Mouse (Mus musculus): Measurements from ENCODE around the gene Fgfr2. TPM values are rescaled to one million over a fixed set of nuclear protein-coding genes. Genes with fewer than 3 reads are reported as not detected.

The Fgfr2 gene
- polyA plus RNA-seq, 1 experiment from 2014 or later, result 169 TPM

DNA sequence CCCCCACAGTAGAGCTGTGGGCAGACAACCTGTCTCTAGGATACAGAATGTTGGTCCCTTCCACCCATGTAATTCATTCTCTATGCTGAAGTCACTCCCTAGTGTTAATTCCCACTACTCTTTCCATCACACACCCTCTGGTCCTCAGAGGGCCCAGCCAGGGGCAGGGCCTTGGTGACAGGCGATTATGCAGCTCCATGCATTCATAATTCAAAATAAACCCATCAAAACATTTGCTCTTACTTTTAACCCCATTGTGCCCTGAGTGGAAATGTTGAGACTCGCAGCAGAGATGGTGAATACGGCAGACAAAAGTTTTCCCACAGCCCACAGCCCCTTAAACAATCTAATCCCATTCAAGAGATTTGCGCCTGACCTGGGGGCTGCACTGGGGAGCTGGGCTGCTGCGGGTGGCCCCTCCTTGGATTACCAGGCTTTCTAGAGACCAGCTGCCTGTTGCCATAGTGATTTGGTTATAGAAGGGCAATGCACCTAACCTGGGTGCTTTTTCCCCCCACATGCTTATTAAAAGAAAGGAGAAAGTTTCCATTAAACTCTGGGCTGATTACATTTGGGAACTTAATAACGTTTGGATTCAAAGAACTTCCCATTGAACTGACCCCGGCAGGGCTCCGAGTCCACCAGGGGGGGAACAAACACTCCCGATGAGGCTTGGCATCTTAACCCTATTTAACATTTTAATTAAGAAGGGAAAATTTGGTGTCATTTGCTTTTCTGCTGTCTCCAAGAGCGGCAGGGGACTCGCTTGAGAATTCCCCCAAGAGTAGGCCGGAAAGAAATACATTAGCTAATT, 2755.7 kb downstream of the Fgfr2 start:
- H3K4me1 ChIP-seq (ENCODE audit: control insufficient read depth, insufficient read depth, low read length), result peaks cover 6% of the 10 kb centered on the region; the same call in 1 of the 2 replicates
- no peaks in the 10 kb centered on the region for H3K27me3 ChIP-seq (ENCODE audit: control insufficient read depth, insufficient read depth, low read length)
- H3K27ac ChIP-seq (ENCODE audit: low read length), result no peak overlapping the region
- 36% methylated on average over 12 of the region's 12 CpGs for WGBS
- no peaks in the 10 kb centered on the region for H3K36me3 ChIP-seq (ENCODE audit: control insufficient read depth, insufficient read depth, low read length)
- ATAC-seq (ENCODE audit: insufficient number of reproducible peaks, insufficient read depth, low FRiP score, low read depth), result no peak
- H3K9me3 ChIP-seq (ENCODE audit: control insufficient read depth, low read depth, low read length), result no peaks in the 10 kb centered on the region
- H3K4me3 ChIP-seq (ENCODE audit: low read depth, low read length), result no peak overlapping the region
- H3K4me2 ChIP-seq (replicated peaks; ENCODE audit: low read depth, low read length), result no peak overlapping the region
- H3K9ac ChIP-seq (replicated peaks; ENCODE audit: low read depth, low read length), result no peak overlapping the region

DNA sequence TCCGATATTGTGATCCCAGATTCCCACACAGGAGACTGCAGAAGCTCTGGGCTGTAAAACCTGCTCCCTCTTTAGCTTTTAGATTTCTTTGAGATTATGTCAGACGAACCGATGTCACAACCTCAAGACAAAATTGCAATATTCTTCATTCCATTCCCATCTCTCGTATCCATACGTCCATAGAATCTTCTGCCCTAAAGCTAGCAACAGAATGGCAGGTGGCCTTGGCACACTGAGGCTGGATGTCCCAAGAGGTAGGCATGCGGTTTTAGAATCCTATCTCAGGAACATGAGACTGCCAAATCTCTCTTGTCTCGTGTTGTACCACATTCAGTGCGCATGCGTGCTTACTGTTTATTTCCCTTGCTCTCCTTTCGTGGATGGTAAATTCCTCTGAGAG, 2757.4 kb downstream of the Fgfr2 start:
- H3K27me3 ChIP-seq (ENCODE audit: control insufficient read depth, insufficient read depth, low read length), result no peaks in the 10 kb centered on the region
- H3K36me3 ChIP-seq (ENCODE audit: control insufficient read depth, insufficient read depth, low read length), result no peaks in the 10 kb centered on the region
- H3K4me3 ChIP-seq (ENCODE audit: low read depth, low read length), result no peak overlapping the region
- no peaks in the 10 kb centered on the region for H3K9me3 ChIP-seq (ENCODE audit: control insufficient read depth, low read depth, low read length)
- H3K9ac ChIP-seq (replicated peaks; ENCODE audit: low read depth, low read length), result no peak overlapping the region
- no peak overlapping the region for H3K27ac ChIP-seq (ENCODE audit: low read length)
- 96% methylated on average over 10 of the region's 10 CpGs for WGBS
- ATAC-seq (ENCODE audit: insufficient number of reproducible peaks, insufficient read depth, low FRiP score, low read depth), result no peak
- H3K4me2 ChIP-seq (replicated peaks; ENCODE audit: low read depth, low read length), result no peak overlapping the region
- peaks cover 6% of the 10 kb centered on the region; the same call in 1 of the 2 replicates for H3K4me1 ChIP-seq (ENCODE audit: control insufficient read depth, insufficient read depth, low read length)

DNA sequence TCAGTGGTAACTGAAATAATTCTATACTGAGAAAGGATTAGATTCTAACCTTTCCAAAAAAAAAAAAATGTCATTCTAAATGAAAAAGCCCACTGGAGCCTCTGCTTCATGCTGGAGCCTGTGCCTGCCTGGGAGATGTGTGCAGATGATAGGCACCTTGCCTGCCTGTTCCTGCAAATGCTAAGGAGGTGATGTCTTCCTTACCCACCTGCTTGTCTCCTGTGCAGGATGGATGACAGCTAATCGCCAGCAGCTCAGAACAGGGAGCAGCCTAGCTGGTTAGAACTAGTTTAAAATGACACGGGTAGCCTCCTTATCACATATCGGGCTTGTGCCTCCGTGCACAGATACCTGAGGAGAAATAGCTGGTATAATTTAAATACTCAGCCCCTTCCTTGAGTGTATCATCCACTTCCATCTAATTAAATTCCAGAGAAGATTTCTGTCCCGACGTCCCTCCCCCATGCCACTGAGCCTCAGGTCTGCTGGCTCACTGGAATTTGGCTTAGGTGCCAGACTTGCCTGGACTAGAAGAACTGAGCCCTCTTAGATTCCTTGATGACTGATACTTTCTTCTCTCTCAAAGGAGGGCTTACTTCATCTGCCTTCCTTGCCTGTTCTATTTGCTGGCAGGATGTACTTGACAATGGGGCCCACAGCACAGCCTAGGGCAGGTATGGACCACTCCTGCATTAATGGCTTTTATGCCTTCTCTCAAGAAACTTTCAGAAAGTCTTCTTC, 2782.6 kb downstream of the Fgfr2 start:
- no peak overlapping the region for H3K4me2 ChIP-seq (replicated peaks; ENCODE audit: low read depth, low read length)
- no peak overlapping the region for H3K4me3 ChIP-seq (ENCODE audit: low read depth, low read length)
- H3K36me3 ChIP-seq (ENCODE audit: control insufficient read depth, insufficient read depth, low read length), result no peaks in the 10 kb centered on the region
- H3K9ac ChIP-seq (replicated peaks; ENCODE audit: low read depth, low read length), result no peak overlapping the region
- 65% methylated on average over 6 of the region's 6 CpGs for WGBS
- ATAC-seq (ENCODE audit: insufficient number of reproducible peaks, insufficient read depth, low FRiP score, low read depth), result no peak
- H3K9me3 ChIP-seq (ENCODE audit: control insufficient read depth, low read depth, low read length), result no peaks in the 10 kb centered on the region
- H3K4me1 ChIP-seq (ENCODE audit: control insufficient read depth, insufficient read depth, low read length), result no peaks in the 10 kb centered on the region
- no peaks in the 10 kb centered on the region for H3K27me3 ChIP-seq (ENCODE audit: control insufficient read depth, insufficient read depth, low read length)
- H3K27ac ChIP-seq (ENCODE audit: low read length), result peak overlapping the region; percentile 59

DNA sequence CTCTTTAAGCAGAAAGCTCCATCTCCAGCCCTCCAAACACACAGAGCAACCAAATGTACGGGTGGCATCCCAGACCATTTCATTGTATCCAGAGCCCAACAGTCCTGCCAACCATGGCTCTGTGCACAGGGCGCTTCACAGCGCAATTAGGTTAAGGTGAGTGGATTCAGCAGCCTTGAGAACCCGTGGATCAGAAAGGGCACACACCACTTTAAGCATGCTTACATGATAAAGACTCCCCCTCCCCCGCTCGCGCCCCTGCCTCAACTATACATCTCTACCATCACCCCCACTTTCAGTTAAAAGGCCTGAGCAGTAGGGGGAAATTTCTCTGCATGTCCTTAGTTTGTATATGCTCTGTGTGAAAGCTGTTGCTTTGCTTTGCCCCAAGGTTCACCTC, 2785.5 kb downstream of the Fgfr2 start:
- no peaks in the 10 kb centered on the region for H3K36me3 ChIP-seq (ENCODE audit: control insufficient read depth, insufficient read depth, low read length)
- no peak for ATAC-seq (ENCODE audit: insufficient number of reproducible peaks, insufficient read depth, low FRiP score, low read depth)
- no peak overlapping the region for H3K4me3 ChIP-seq (ENCODE audit: low read depth, low read length)
- 92% methylated on average over 7 of the region's 7 CpGs for WGBS
- no peaks in the 10 kb centered on the region for H3K27me3 ChIP-seq (ENCODE audit: control insufficient read depth, insufficient read depth, low read length)
- H3K9me3 ChIP-seq (ENCODE audit: control insufficient read depth, low read depth, low read length), result no peaks in the 10 kb centered on the region
- no peaks in the 10 kb centered on the region for H3K4me1 ChIP-seq (ENCODE audit: control insufficient read depth, insufficient read depth, low read length)
- H3K4me2 ChIP-seq (replicated peaks; ENCODE audit: low read depth, low read length), result no peak overlapping the region
- H3K9ac ChIP-seq (replicated peaks; ENCODE audit: low read depth, low read length), result no peak overlapping the region
- H3K27ac ChIP-seq (ENCODE audit: low read length), result no peak overlapping the region

DNA sequence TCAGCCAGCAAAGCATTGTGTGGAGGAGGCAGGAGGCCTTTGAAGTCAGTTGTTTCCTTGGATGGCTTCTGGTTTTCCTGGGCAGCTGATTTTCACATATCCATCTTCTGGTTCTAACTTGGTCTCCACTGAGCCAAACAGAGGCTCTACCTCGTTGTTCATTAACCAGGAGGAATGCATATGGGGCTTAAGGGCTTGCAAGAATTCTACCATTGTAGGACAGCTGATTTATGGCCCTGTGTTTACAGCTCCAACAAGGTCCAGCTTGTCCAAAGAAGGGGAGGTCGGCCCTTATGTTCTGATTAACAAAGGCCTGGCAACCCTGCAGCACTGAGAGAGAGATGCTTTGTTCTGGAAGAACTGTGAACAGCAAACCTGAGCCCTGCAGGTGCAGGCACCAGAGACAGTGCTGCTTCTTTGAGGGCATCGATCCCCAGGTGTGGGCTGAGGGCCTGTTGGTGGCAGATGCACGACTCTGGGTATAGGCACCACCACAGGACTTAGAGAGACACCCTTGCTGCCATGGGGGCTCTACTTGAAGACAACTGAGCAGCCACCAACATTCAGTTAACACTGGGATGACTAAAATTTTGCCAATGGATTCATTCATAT, 2787.6 kb downstream of the Fgfr2 start:
- 0 out of 2 replicates have a peak overlapping the region, but pooled peaks have one; percentile 10 for H3K9ac ChIP-seq (replicated peaks; ENCODE audit: low read depth, low read length)
- peak overlapping the region; percentile 67; the same call in 1 of the 2 replicates for H3K27ac ChIP-seq (ENCODE audit: low read length)
- H3K4me1 ChIP-seq (ENCODE audit: control insufficient read depth, insufficient read depth, low read length), result no peaks in the 10 kb centered on the region
- no peaks in the 10 kb centered on the region for H3K36me3 ChIP-seq (ENCODE audit: control insufficient read depth, insufficient read depth, low read length)
- H3K27me3 ChIP-seq (ENCODE audit: control insufficient read depth, insufficient read depth, low read length), result no peaks in the 10 kb centered on the region
- ATAC-seq (ENCODE audit: insufficient number of reproducible peaks, insufficient read depth, low FRiP score, low read depth), result peak; percentile 82
- H3K4me2 ChIP-seq (replicated peaks; ENCODE audit: low read depth, low read length), result no peak overlapping the region
- WGBS, result 34% methylated on average over 4 of the region's 4 CpGs
- H3K9me3 ChIP-seq (ENCODE audit: control insufficient read depth, low read depth, low read length), result no peaks in the 10 kb centered on the region
- H3K4me3 ChIP-seq (ENCODE audit: low read depth, low read length), result no peak overlapping the region

DNA sequence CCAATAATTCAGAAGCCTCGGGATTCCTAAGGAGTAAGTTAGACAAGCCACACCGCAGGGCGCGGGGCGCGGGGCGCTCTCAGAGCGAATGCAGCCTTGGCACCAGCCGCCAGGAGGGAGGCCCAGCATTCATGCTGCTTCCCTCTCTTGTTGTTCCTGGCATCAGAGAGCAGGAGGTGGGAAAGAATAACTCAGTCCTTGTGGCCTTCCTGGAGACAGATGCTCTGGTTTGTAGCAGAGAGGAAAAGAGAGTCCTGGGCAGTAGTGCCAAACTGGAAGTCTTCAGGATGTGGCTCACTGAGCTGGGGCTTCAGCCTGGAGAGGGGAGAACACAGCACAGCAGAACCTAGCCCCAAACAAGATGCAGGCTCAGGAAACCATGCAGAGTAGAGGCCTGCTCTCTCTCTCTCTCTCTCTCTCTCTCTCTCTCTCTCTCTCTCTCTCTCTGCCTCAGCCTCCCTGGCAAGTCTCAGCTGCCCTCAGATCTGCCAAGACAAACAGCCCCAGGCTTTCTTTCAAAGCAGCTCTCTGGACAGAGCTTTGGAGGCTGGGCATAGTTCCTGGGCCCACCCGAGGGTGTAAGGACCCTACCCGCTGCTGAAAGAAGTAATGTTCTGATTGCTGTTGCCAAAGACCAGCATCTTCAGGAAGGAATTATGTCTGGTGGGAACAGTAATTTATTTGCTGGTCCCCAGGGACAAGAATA, 2790.5 kb downstream of the Fgfr2 start:
- Histone ChIP-seq H3K9ac (replicated peaks; ENCODE audit: low read depth, low read length) (no peak overlapping the region), H3K4me1 (ENCODE audit: control insufficient read depth, insufficient read depth, low read length) (no peaks in the 10 kb centered on the region), H3K9me3 (ENCODE audit: control insufficient read depth, low read depth, low read length) (no peaks in the 10 kb centered on the region), H3K4me3 (ENCODE audit: low read depth, low read length) (no peak overlapping the region), H3K27ac (ENCODE audit: low read length) (no peak overlapping the region), H3K27me3 (ENCODE audit: control insufficient read depth, insufficient read depth, low read length) (no peaks in the 10 kb centered on the region), H3K4me2 (replicated peaks; ENCODE audit: low read depth, low read length) (no peak overlapping the region), H3K36me3 (ENCODE audit: control insufficient read depth, insufficient read depth, low read length) (no peaks in the 10 kb centered on the region)
- no peak for ATAC-seq (ENCODE audit: insufficient number of reproducible peaks, insufficient read depth, low FRiP score, low read depth)
- whole genome bisulfite sequencing, result 86% methylated on average over 11 of the region's 11 CpGs

DNA sequence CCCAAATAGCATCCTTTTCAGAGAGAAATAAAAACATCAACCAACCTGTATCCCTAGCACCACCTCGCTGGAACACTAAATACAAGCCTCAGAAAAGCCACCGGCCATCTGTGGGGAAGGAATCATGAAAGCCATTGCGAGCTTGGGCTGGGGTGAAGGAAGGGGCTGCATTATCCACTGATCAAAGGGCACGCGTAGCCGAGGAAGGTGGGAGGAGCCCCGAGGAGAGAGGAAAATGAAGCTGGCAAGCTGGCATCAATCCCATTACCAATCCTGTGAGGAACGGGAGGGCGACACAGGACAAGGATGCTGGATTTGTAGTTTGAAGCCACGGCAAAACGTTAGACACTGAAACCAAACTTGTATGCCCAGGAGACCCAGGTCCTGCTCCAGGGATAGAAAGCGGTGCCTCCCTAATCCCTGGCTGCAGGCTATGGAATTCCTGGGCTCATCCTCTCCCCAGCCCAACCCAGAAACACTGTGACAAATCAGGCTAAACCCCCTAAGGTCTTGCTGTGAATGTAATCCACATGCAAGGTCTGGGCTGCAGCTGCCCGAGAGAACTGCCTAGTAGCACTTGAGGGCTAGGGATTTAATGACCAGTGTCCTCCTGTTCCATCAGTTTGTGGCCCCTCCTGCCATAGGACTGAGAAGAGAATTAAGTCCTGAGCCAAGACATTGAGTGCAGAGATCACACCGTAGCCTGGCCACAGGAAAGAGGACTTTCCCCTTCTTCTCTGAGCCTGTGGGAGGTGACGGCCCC, 2795.4 kb downstream of the Fgfr2 start:
- Histone ChIP-seq H3K4me1 (ENCODE audit: control insufficient read depth, insufficient read depth, low read length) (peaks cover 6% of the 10 kb centered on the region), H3K36me3 (ENCODE audit: control insufficient read depth, insufficient read depth, low read length) (no peaks in the 10 kb centered on the region), H3K9ac (replicated peaks; ENCODE audit: low read depth, low read length) (no peak overlapping the region), H3K27ac (ENCODE audit: low read length) (no peak overlapping the region), H3K4me2 (replicated peaks; ENCODE audit: low read depth, low read length) (no peak overlapping the region), H3K9me3 (ENCODE audit: control insufficient read depth, low read depth, low read length) (no peaks in the 10 kb centered on the region), H3K4me3 (ENCODE audit: low read depth, low read length) (no peak overlapping the region), H3K27me3 (ENCODE audit: control insufficient read depth, insufficient read depth, low read length) (no peaks in the 10 kb centered on the region)
- ATAC-seq (ENCODE audit: insufficient number of reproducible peaks, insufficient read depth, low FRiP score, low read depth), result no peak
- WGBS, result 21% methylated on average over 15 of the region's 15 CpGs

Data from stomach, embryonic 14.5 days (tissue).